Mouse (Mus musculus) cortical plate, adult 2 months (tissue): ENCODE measurements at regions not wholly inside any gene's neighbourhood (a gene's known extent, or its start where the extent isn't known, plus 50 kb on each side); places are given as distances from the start of the nearest gene placed in this dataset.

ENCODE experiments used
- CTCF ChIP-seq: fragments of 200-500 bp; IDR thresholded peaks from 2 replicates; pipeline ENCODE4 v1.5.1; 2011; ENCODE audit warnings: mild to moderate bottlenecking, control low read depth, low read length; ENCODE audit not compliant: insufficient read depth; ENCODE audit errors: extremely low read depth
- POLR2A ChIP-seq: fragments of 200-500 bp; IDR thresholded peaks from 2 replicates; pipeline ENCODE4 v1.6.1; 2011; ENCODE audit warnings: mild to moderate bottlenecking, low read length, control low read depth; ENCODE audit not compliant: insufficient read depth; ENCODE audit errors: extremely low read depth

DNA sequence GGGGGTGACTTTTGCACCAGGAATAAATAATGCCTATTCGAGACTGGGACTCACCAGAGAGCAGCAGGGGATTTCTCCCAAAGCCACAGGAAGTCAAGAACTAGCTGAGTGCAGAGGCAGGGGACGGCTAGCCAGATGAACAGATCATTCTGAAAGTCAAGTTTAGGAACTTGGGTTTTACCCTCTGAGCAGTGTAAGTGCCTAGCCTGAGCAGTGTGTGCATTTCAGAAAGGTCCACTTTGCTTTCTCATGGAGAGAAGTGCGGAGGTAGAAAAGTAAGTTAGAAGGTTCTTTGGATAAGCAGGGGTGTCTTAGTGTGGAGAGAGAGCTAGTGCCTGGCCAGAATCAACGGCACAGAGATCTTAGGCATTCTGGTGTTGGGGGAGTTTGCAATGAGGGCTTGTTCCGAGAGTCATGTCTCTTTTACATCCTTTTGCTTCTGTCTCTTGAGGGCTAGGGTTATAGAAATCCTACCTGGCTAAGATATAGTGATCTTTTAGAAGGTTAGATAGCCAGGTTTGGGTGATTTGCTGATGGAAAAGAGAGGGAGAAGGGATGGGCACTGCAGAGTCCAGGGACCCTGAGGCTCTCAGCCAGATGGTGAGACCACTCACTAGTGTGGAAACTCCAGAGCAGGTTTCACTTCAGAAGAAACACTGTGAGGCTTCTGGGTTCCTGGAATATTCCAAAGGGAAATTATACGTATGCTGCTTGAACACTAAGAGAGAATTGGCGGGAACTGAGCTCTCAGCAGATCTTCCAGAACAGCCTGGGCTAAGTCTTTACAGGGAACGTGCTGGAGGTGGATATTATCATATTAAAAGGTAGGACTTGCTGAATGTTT, 68.8 kb upstream of the Tgfbr2 start:
- TF ChIP-seq CTCF, result no peak
- no peak for TF ChIP-seq POLR2A
